Mouse (Mus musculus): ENCODE measurements around the gene Zeb2. TPM values are rescaled to one million over a fixed set of nuclear protein-coding genes. Genes with fewer than 3 reads are reported as not detected.

The Zeb2 gene
- polyA plus RNA-seq, 1 experiment, result 20.1 TPM

- no peak overlapping the region for H3K4me3 ChIP-seq (replicated peaks)
- no peaks in the 10 kb centered on the region for H3K27me3 ChIP-seq (replicated peaks)
- TF ChIP-seq GATA1 (IDR thresholded peaks at IDR 0.05; ENCODE audit: borderline replicate concordance, low read length) (no peak), FLI1 (IDR thresholded peaks at IDR 0.05; ENCODE audit: low read length) (no peak)
- H3K9me3 ChIP-seq, result peaks cover 6% of the 10 kb centered on the region; the same call in 1 of the 2 replicates
- H3K4me1 ChIP-seq, result 0 out of 2 replicates have a peak, but pooled peaks cover 2% of the 10 kb centered on the region
- peaks cover 5% of the 10 kb centered on the region for H3K36me3 ChIP-seq (replicated peaks; ENCODE audit: low read length)
Measured at GRCm38 (mm10) chr2:45128696-45129095, 11.5 kb upstream of the Zeb2 start.

DNA sequence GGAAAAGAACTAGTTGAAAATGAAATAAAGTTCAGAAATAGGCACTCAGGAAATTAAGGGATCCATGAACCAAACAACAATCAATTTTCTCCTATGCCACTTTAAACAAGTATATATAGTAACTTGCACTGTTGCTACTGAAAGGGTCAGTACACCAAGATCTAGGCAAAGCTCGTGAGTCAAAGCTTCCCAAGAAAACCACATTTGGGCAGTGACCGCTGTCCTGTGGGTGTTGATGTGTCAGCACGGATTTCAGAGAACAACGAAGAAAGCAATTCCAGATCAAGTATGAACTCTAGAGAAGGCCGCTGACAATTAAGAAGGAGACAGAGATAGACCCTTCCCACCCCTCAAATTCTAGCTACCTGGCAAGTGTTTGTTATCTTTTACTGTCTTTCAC lies 9.2 kb upstream of the Zeb2 start:
- no peak overlapping the region for H3K4me3 ChIP-seq (replicated peaks)
- no peak for TF ChIP-seq GATA1 (IDR thresholded peaks at IDR 0.05; ENCODE audit: borderline replicate concordance, low read length)
- H3K36me3 ChIP-seq (replicated peaks; ENCODE audit: low read length), result no peaks in the 10 kb centered on the region
- no peaks in the 10 kb centered on the region for H3K9me3 ChIP-seq
- 0 out of 2 replicates have a peak, but pooled peaks cover 9% of the 10 kb centered on the region for H3K4me1 ChIP-seq
- H3K27me3 ChIP-seq (replicated peaks), result no peaks in the 10 kb centered on the region

- Histone ChIP-seq H3K27me3 (replicated peaks) (no peaks in the 10 kb centered on the region), H3K36me3 (replicated peaks; ENCODE audit: low read length) (no peaks in the 10 kb centered on the region), H3K4me1 (0 out of 2 replicates have a peak, but pooled peaks cover 9% of the 10 kb centered on the region), H3K4me3 (replicated peaks) (no peak overlapping the region), H3K9me3 (no peaks in the 10 kb centered on the region)
- no peak for TF ChIP-seq FLI1 (IDR thresholded peaks at IDR 0.05; ENCODE audit: low read length)
- no peak for TF ChIP-seq GATA1 (IDR thresholded peaks at IDR 0.05; ENCODE audit: borderline replicate concordance, low read length)
Measured at GRCm38 (mm10) chr2:45125181-45125580, 8.0 kb upstream of the Zeb2 start.

DNA sequence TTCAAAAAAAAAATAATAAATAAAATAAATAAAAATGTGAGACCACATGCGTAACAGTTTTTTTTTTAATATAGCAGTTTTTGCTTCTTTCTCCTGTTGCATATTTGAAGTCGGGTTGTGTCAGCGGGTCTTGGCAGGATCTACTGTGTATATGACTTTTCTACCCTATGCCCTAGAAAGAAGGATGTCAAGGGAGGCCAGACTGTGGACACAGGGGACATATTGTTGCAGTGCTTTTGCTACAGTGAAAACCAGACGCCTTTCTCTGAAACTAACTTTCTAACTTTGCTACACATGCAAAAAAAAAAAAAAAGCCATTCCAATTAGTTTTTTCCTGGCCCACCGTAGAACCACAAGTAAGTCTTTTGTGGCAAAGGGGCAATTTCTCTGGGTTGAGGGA lies 6.3 kb upstream of the Zeb2 start:
- H3K4me1 ChIP-seq, result 0 out of 2 replicates have a peak, but pooled peaks cover 9% of the 10 kb centered on the region
- H3K36me3 ChIP-seq (replicated peaks; ENCODE audit: low read length), result no peaks in the 10 kb centered on the region
- H3K9me3 ChIP-seq, result no peaks in the 10 kb centered on the region
- no peaks in the 10 kb centered on the region for H3K27me3 ChIP-seq (replicated peaks)
- no peak overlapping the region for H3K4me3 ChIP-seq (replicated peaks)
- TF ChIP-seq GATA1 (IDR thresholded peaks at IDR 0.05; ENCODE audit: borderline replicate concordance, low read length) (no peak), FLI1 (IDR thresholded peaks at IDR 0.05; ENCODE audit: low read length) (no peak)

DNA sequence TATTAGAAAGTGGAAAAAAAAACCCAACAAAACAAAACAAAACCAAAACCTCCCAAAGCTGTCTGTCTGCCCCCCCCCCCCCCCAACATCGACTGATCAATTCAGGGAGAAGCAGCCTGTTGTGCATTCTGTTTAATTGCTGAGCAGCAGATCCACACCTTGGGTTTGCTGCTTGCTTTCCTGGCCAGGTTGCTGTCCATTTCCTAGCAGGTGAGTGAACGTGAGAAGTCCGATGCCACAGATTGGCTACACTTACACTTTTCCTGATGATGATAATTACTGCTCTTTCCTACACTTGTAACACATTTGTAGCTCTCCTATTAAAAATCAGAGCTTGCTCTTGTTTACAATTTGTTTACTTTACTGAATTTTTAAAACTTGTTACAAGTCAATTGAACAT lies 926 bp upstream of the Zeb2 start:
- H3K27me3 ChIP-seq (replicated peaks), result no peaks in the 10 kb centered on the region
- TF ChIP-seq FLI1 (IDR thresholded peaks at IDR 0.05; ENCODE audit: low read length), result no peak
- TF ChIP-seq GATA1 (IDR thresholded peaks at IDR 0.05; ENCODE audit: borderline replicate concordance, low read length), result no peak
- no peaks in the 10 kb centered on the region for H3K36me3 ChIP-seq (replicated peaks; ENCODE audit: low read length)
- peaks cover 41% of the 10 kb centered on the region for H3K4me1 ChIP-seq
- H3K9me3 ChIP-seq, result no peaks in the 10 kb centered on the region
- peak overlapping the region; percentile 56 for H3K4me3 ChIP-seq (replicated peaks)

DNA sequence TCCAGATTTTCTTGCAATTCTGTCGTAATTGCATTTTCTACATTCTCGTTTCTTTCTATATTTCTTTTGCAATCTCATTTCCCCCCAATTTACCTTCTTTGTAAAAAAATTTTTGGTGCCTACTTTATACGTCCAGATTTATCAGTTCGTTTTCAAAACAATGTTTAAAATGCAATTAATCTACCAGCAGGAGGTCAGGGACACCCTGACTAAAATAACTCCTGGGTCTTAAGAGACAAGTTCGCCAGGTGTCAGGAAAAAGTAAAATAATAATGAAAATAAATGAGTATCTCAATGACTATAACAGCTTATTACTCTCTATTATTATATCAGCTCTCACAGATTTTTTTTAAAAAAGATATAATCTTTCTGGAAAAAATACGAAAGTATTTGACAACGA lies 397 bp upstream of the Zeb2 start:
- Histone ChIP-seq H3K36me3 (replicated peaks; ENCODE audit: low read length) (no peaks in the 10 kb centered on the region), H3K27me3 (replicated peaks) (no peaks in the 10 kb centered on the region)
- no peak for TF ChIP-seq GATA1 (IDR thresholded peaks at IDR 0.05; ENCODE audit: borderline replicate concordance, low read length)
- TF ChIP-seq FLI1 (IDR thresholded peaks at IDR 0.05; ENCODE audit: low read length), result no peak

DNA sequence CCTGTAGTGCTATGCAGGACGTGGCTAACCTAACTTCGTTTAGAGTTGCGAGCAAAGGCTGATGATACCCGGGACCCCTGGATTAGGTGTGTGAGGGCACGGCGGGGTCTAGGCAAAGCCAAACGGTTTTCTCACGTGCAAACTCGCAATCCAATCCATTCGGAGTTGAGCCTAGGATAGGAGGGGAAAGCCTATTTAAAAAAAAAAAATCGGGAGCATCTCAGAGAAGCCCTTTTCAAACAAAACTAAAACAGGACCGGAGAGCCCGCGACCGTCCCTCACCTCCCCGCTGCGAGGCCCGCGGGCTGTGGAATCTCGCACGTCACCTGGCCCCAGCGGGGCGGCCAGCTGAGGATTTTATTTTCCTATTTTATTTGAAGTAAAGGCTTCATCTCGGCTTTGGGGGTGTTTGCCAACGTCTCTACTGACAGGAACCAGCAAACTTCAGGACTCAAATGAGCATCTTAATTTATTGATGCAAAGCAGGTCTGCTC lies 617 bp downstream of the Zeb2 start:
- TF ChIP-seq FLI1 (IDR thresholded peaks at IDR 0.05; ENCODE audit: low read length), result no peak
- no peak for TF ChIP-seq GATA1 (IDR thresholded peaks at IDR 0.05; ENCODE audit: borderline replicate concordance, low read length)
- H3K27me3 ChIP-seq (replicated peaks), result no peaks in the 10 kb centered on the region
- H3K36me3 ChIP-seq (replicated peaks; ENCODE audit: low read length), result no peaks in the 10 kb centered on the region
- peaks cover 37% of the 10 kb centered on the region for H3K4me1 ChIP-seq
- H3K9me3 ChIP-seq, result no peaks in the 10 kb centered on the region
- peak overlapping the region; percentile 93 for H3K4me3 ChIP-seq (replicated peaks)

More for the DNA sequence above, 397 bp upstream of the Zeb2 start:
- Histone ChIP-seq H3K4me1 (peaks cover 40% of the 10 kb centered on the region), H3K4me3 (replicated peaks) (peak overlapping the region; percentile 93), H3K9me3 (no peaks in the 10 kb centered on the region)

GRCm38 (mm10) chr2:45115720-45116495 lies 1.3 kb downstream of the Zeb2 start:
- Histone ChIP-seq H3K4me1 (peaks cover 37% of the 10 kb centered on the region), H3K9me3 (no peaks in the 10 kb centered on the region), H3K36me3 (replicated peaks; ENCODE audit: low read length) (peaks cover 3% of the 10 kb centered on the region), H3K27me3 (replicated peaks) (no peaks in the 10 kb centered on the region), H3K4me3 (replicated peaks) (peak overlapping the region; percentile 93)
- TF ChIP-seq FLI1 (IDR thresholded peaks at IDR 0.05; ENCODE audit: low read length) (no peak), GATA1 (IDR thresholded peaks at IDR 0.05; ENCODE audit: borderline replicate concordance, low read length) (no peak)

- H3K27me3 ChIP-seq (replicated peaks), result no peaks in the 10 kb centered on the region
- peaks cover 7% of the 10 kb centered on the region for H3K36me3 ChIP-seq (replicated peaks; ENCODE audit: low read length)
- H3K4me3 ChIP-seq (replicated peaks), result peak overlapping the region; percentile 93
- H3K9me3 ChIP-seq, result no peaks in the 10 kb centered on the region
- peaks cover 37% of the 10 kb centered on the region for H3K4me1 ChIP-seq
- no peak for TF ChIP-seq FLI1 (IDR thresholded peaks at IDR 0.05; ENCODE audit: low read length)
- TF ChIP-seq GATA1 (IDR thresholded peaks at IDR 0.05; ENCODE audit: borderline replicate concordance, low read length), result no peak
Measured at GRCm38 (mm10) chr2:45115211-45115610, 2.0 kb downstream of the Zeb2 start.

GRCm38 (mm10) chr2:45114596-45114995 lies 2.6 kb downstream of the Zeb2 start:
- TF ChIP-seq GATA1 (IDR thresholded peaks at IDR 0.05; ENCODE audit: borderline replicate concordance, low read length) (no peak), FLI1 (IDR thresholded peaks at IDR 0.05; ENCODE audit: low read length) (no peak)
- H3K4me1 ChIP-seq, result peaks cover 37% of the 10 kb centered on the region
- no peaks in the 10 kb centered on the region for H3K9me3 ChIP-seq
- H3K27me3 ChIP-seq (replicated peaks), result no peaks in the 10 kb centered on the region
- peaks cover 11% of the 10 kb centered on the region for H3K36me3 ChIP-seq (replicated peaks; ENCODE audit: low read length)
- peak overlapping the region; percentile 93 for H3K4me3 ChIP-seq (replicated peaks)
